Mouse (Mus musculus): ENCODE results near the gene Ptdss2.

DNA sequence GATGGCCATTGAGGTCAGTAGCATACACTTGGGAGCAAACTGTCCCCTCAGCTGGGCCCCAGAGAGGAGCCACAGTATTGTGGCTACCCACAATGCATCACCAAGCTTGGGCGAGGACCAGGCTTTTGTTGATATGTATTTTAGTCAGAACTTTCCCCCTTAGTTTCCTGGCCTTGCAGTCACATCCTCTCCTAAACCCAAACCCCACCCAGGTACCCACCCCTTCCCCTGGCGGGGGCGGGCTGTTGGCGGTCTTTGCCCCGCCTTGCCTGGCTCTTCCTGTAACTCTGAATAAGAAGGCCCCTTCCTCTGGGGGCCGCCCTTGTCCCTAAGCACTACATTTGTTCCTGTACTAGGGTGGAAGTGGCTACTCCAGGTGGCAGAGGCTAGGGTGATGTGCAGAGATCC is 25.5 kb upstream of the Ptdss2 start:
- 0 out of 2 replicates have a peak, but pooled peaks have one; percentile 12 for TF ChIP-seq CTCF (IDR thresholded peaks at IDR 0.05; ENCODE audit: control insufficient read depth, insufficient read depth, low read length)
- no peak for TF ChIP-seq POLR2A (IDR thresholded peaks at IDR 0.05; ENCODE audit: borderline replicate concordance, control insufficient read depth, low read depth, low read length)
